Mouse (Mus musculus) liver, adult 2 months (tissue): ENCODE data around the gene Qtrt2.

ENCODE experiments used
- CTCF ChIP-seq: fragments of 200-500 bp; IDR thresholded peaks from 2 replicates; pipeline ENCODE4 v1.5.1; 2011; ENCODE audit warnings: low read depth, low read length, control low read depth
- POLR2A ChIP-seq: fragments of 200-500 bp; IDR thresholded peaks from 2 replicates; pipeline ENCODE4 v1.6.1; 2011; ENCODE audit warnings: low read length, control low read depth; ENCODE audit not compliant: insufficient read depth; ENCODE audit errors: extremely low read depth

GRCm38 (mm10) chr16:43900138-43900537 is 26.5 kb downstream of the Qtrt2 start:
- no peak for TF ChIP-seq POLR2A
- TF ChIP-seq CTCF = no peak
